Mouse (Mus musculus) forebrain, embryonic 11.5 days (tissue): ENCODE data around the gene Ssbp3. TPM values are rescaled to one million over a fixed set of nuclear protein-coding genes. Genes with fewer than 3 reads are reported as not detected.

Experiments
- ATAC-seq: fragments of 200-750 bp; cut with Nextera tagmentation; replicated peaks from 2 replicates; pipeline ENCODE4 v1.8.0; 2017; ENCODE audit warnings: moderate TSS enrichment; ENCODE audit not compliant: low FRiP score
- DNase-seq: peaks from one replicate; pipeline ENCODE4 v3.0.0-alpha.2; 2017; ENCODE audit warnings: low spot score
- H3K27ac ChIP-seq: fragments of 300-500 bp; sonication (generic); 2 replicates; pipeline ENCODE4 v1.5.1; 2014; ENCODE audit warnings: low read depth, low read length
- H3K27me3 ChIP-seq: fragments of 300-500 bp; sonication (generic); 2 replicates; pipeline ENCODE4 v1.6.1; 2014; ENCODE audit warnings: mild to moderate bottlenecking, low read length, mixed read lengths; ENCODE audit not compliant: control insufficient read depth, insufficient read depth
- H3K36me3 ChIP-seq: fragments of 300-500 bp; sonication (generic); 2 replicates; pipeline ENCODE4 v1.6.1; 2014; ENCODE audit warnings: mild to moderate bottlenecking, low read length, moderate library complexity, mixed read lengths; ENCODE audit not compliant: control insufficient read depth, insufficient read depth
- H3K4me1 ChIP-seq: fragments of 300-500 bp; sonication (generic); replicated peaks from 2 replicates; pipeline ENCODE4 v1.6.1; 2014; ENCODE audit warnings: low read length, mixed read lengths; ENCODE audit not compliant: control insufficient read depth, insufficient read depth
- H3K4me2 ChIP-seq: fragments of 300-500 bp; sonication (generic); 2 replicates; pipeline ENCODE4 v1.6.1; 2014; ENCODE audit warnings: low read depth, mild to moderate bottlenecking, low read length, moderate library complexity, mixed read lengths; ENCODE audit not compliant: severe bottlenecking
- H3K4me3 ChIP-seq: fragments of 300-500 bp; sonication (generic); 2 replicates; pipeline ENCODE4 v1.5.1; 2014; ENCODE audit warnings: low read depth, low read length
- H3K9ac ChIP-seq: fragments of 300-500 bp; sonication (generic); 2 replicates; pipeline ENCODE4 v1.6.1; 2014; ENCODE audit warnings: low read length
- H3K9me3 ChIP-seq: fragments of 300-500 bp; sonication (generic); 2 replicates; pipeline ENCODE4 v1.6.1; 2016; ENCODE audit warnings: low read length, mixed read lengths; ENCODE audit not compliant: control insufficient read depth
- WGBS: fragments of 180-500 bp; shearing (Covaris S2); extraction: QIAGEN DNeasy Blood & Tissue Kit; methylation state at CpG from one replicate; pipeline ENCODE4 v1.1.7; 2014; 5-methylcytosine and 5-hydroxymethylcytosine counted together
- polyA plus RNA-seq: library from polyadenylated mRNA; unstranded; fragments of >200 nt; fragmentation: Nextera tagmentation; extraction: Ambion mirVana; gene quantifications from 2 replicates; pipeline ENCODE4 v1.2.1, GENCODE M21; 2014

The Ssbp3 gene
- polyA plus RNA-seq, 1 experiment from 2014 or later = 135 TPM

DNA sequence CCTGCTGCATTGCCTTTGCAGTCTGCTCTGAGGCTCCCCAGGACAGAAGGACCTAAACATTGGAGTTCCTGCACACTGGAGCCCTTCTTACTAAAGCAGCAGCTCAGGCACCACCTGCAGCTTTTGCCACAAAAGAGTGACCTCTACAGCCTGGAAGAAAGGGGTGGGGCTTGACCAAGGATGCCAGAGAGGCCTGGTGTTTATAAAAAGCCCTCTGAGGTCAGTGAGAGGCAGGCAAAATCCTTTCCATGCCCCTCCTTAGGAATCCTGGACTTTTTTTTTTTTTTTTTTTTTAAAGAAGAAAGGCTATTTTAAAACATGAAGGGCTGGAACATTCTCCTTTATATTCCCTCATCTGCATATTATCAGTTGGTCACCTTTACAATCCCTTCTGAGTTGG is 42.7 kb downstream of the Ssbp3 start:
- ATAC-seq (no peak), DNase-seq (no peak)
- Histone ChIP-seq H3K4me2 (no peak overlapping the region), H3K4me3 (no peak overlapping the region), H3K9ac (no peak overlapping the region), H3K27me3 (no peaks in the 10 kb centered on the region), H3K27ac (no peak overlapping the region), H3K36me3 (no peaks in the 10 kb centered on the region; the same call in 1 of the 2 replicates), H3K4me1 (peaks cover 41% of the 10 kb centered on the region), H3K9me3 (no peaks in the 10 kb centered on the region)

DNA sequence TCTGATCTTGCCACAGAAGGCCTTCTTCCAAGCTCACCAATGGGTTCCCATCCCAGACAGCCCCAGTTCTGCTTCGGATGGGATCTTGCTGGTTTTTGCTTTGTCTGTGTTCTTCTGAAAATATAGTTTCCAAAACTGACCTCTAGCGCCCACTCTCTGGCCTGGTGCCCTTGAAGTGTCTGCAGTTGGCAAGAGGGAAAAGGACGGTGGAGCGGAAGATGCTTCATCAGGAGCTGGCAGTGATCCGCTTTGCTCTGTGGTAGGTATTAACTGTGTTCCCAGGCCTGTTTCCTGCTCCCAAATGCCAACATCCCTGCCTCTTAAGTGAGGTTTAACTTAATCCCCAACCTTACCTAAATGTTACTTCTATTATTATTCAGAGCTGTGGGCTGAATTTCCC is 43.3 kb downstream of the Ssbp3 start:
- Histone ChIP-seq H3K4me2 (no peak overlapping the region), H3K27ac (no peak overlapping the region), H3K4me1 (peaks cover 37% of the 10 kb centered on the region), H3K4me3 (no peak overlapping the region), H3K36me3 (no peaks in the 10 kb centered on the region; the same call in 1 of the 2 replicates), H3K9ac (no peak overlapping the region), H3K9me3 (no peaks in the 10 kb centered on the region), H3K27me3 (no peaks in the 10 kb centered on the region)
- ATAC-seq (no peak), DNase-seq (no peak)
- WGBS = 64% methylated on average over 5 of the region's 5 CpGs

DNA sequence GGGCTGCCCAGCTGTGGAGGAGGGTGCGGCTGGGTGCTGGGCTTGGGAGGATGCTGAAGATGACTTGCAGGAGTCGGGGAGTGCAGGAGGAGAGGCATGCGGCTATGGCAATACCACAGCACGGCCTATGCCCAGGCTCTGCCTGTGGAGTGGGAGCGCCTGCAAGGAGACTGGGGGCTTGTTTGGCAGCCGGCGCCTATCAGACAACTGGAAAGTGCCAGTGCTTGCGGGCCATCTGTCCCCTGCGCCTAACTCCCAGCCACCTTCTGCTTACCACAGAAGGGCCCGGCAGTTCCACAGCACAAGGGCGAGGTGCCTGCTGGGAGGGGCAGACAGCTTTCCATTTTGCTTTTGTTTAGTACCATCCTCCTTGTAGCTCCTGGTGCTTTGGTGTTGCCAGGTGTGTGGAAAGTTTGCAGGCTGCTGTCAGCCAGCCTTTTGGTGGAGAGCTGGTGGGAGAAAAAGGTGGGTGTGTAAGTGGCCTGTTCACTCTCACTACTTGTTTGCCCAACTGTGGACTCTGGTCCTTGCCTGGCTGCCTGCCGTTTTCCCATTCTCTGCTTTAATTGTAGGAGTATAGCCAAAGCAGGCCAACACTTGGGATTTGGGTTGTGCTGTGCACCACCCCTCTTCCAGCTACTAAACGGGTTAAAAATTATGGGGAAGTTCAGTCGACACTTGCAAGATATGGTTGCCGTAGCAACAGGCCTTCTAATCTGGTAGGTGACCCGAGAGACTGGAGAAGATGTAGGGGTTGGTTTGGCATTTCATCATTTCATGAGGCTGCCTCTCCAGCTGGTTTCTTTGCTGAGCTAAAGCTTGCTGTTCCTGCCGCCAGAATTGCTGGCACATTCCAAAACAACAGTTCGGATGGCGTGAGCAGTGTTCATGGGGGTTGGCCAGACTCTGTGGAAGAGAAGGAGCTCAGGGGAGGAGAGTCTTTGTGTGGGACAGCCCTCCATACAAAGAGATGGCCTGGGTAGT is 45.5 kb downstream of the Ssbp3 start:
- peaks cover 40% of the 10 kb centered on the region for H3K4me1 ChIP-seq
- ATAC-seq = 0 out of 2 replicates have a peak, but pooled peaks have one; percentile 16
- H3K9me3 ChIP-seq = no peaks in the 10 kb centered on the region
- peak overlapping the region; percentile 46 for H3K27ac ChIP-seq
- no peak for DNase-seq
- 47% methylated on average over 19 of the region's 19 CpGs for WGBS
- H3K36me3 ChIP-seq = no peaks in the 10 kb centered on the region; the same call in 1 of the 2 replicates
- no peak overlapping the region for H3K4me2 ChIP-seq
- no peak overlapping the region for H3K4me3 ChIP-seq
- no peaks in the 10 kb centered on the region for H3K27me3 ChIP-seq
- 0 out of 2 replicates have a peak overlapping the region, but pooled peaks have one; percentile 3 for H3K9ac ChIP-seq

DNA sequence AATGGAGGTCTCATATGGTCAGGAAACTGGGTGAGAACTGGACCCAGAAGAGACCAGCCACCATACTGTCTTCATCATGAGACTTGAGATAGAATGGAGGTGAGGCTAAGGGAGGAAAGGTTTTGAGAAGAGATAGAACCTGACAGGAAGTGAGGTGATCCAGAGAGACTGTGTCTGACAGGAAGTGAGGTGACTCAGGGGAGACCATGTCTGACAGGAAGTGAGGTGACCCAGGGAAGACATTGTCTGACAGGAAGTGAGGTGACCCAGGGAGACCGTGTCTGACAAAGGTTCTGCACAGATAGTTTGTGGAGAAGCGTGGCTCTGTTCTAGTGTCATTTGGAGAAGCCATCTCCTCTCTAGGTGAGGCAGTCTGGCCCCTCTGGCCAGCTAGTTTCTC is 47.6 kb downstream of the Ssbp3 start:
- DNase-seq (no peak), ATAC-seq (no peak)
- Histone ChIP-seq H3K4me3 (no peak overlapping the region), H3K4me1 (peaks cover 37% of the 10 kb centered on the region), H3K27ac (no peak overlapping the region), H3K4me2 (no peak overlapping the region), H3K27me3 (no peaks in the 10 kb centered on the region), H3K36me3 (no peaks in the 10 kb centered on the region; the same call in 1 of the 2 replicates), H3K9ac (no peak overlapping the region), H3K9me3 (no peaks in the 10 kb centered on the region)
- 85% methylated on average over 2 of the region's 2 CpGs for WGBS

DNA sequence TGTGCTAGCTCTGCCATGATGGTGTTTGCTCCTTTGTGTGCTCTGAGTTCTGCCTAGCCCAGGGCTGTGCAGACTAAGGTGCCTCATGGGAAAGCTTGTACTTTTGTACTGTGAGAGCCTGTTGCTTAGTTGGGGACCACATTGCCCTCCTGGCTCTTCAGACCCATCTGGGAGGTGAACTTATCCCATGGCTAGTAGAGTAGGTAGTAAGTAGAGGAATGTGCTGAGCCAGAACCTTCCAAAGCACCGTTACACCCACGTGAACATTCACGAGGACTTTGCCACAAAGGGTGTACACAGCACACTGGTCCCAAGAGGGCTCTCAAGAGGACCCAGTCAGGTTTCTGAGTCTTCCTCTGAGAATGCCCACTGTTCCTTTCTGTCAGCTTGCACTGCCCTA is 48.1 kb downstream of the Ssbp3 start:
- Histone ChIP-seq H3K27ac (no peak overlapping the region), H3K4me2 (no peak overlapping the region), H3K9me3 (no peaks in the 10 kb centered on the region), H3K27me3 (no peaks in the 10 kb centered on the region), H3K4me1 (peaks cover 34% of the 10 kb centered on the region), H3K36me3 (no peaks in the 10 kb centered on the region; the same call in 1 of the 2 replicates), H3K4me3 (no peak overlapping the region), H3K9ac (no peak overlapping the region)
- 92% methylated on average over 3 of the region's 3 CpGs for WGBS
- ATAC-seq = no peak
- no peak for DNase-seq

DNA sequence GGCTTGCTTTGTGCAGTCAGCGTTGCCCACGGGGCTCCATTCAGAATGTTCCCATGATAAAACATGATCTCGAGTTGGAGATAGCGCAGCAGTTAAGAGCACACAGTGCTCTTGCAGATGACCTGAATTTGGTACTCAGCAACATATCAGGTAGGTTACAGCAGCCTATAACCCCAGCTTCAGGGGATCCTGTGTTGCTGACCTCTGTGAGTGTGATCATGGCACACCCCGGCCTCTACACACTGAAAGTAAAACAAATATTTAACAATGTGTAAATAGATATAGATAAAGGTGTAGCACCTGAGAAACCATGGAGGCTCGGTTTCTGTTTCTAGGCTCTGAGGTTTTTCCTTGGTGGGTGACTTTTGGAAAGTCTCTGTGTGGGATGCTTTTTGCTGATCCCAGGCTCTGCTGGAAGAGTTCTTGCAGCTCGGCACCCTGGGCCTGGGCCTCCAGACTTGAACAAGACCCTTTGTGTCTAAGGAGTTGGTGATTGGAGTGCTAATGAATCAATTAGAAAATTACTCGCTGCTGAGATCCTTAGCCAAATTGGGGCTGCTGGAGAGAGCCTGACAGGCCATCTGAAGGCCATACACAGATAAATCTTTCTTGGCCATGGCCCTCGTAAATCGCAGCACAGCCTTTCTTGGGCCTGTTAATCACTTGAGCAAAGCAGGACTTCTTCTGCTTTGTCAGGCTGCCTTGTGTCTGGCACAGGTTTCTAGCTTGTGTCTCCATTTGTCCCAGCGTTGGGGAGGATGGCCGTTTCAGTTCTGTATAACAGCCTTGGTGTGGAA is 49.2 kb downstream of the Ssbp3 start:
- Histone ChIP-seq H3K4me2 (peak overlapping the region; percentile 26; the same call in 1 of the 2 replicates), H3K27me3 (no peaks in the 10 kb centered on the region), H3K36me3 (no peaks in the 10 kb centered on the region; the same call in 1 of the 2 replicates), H3K4me1 (peaks cover 27% of the 10 kb centered on the region), H3K9me3 (no peaks in the 10 kb centered on the region), H3K4me3 (no peak overlapping the region), H3K27ac (peak overlapping the region; percentile 54), H3K9ac (no peak overlapping the region; the same call in 1 of the 2 replicates)
- no peak for ATAC-seq
- DNase-seq = no peak
- WGBS = 64% methylated on average over 12 of the region's 12 CpGs

DNA sequence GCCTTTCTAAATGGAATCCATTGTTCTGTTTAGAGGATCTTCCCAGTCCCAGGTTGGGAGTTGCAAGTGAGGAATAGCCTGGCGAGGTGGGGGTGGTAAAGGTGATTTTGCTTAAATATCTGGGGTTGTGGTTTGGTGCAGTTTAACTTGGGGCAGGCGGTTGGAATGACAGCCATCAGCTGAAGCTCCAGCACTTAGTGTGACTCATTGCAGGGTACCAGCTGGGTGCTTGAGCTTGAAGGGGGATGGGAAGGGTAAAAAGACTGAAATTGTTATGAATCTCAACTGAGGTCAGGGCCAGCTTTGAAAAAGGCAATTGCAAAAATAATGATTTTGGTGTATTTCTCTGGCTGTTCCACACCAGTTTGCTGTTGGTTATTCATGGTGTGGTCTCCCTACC is 50.0 kb downstream of the Ssbp3 start:
- Histone ChIP-seq H3K27ac (peak overlapping the region; percentile 54), H3K9ac (no peak overlapping the region), H3K36me3 (no peaks in the 10 kb centered on the region), H3K4me2 (no peak overlapping the region), H3K27me3 (no peaks in the 10 kb centered on the region), H3K9me3 (no peaks in the 10 kb centered on the region), H3K4me1 (peaks cover 26% of the 10 kb centered on the region), H3K4me3 (no peak overlapping the region)
- ATAC-seq = no peak
- no peak for DNase-seq
- 88% methylated on average over 2 of the region's 2 CpGs for WGBS

DNA sequence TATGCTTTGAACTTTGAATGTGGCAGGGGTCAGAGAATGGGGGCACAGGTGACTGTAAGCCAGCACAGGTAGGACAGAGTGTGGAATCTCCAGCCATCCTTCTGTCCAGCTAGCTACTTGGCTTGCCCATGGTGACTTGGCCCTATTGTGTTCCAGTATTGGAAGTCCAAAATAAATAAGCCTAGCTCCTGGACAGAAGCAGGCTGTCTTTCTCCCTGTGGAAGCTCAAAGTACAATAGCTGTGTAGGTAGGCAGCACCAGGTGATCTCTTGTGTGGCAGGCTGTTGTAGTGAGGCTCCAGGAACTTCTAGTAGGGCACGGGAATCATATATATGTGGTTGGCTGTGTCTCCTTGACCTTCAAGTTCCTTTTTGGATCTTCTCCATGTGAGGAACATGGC is 50.8 kb downstream of the Ssbp3 start:
- no peak overlapping the region for H3K4me2 ChIP-seq
- no peaks in the 10 kb centered on the region for H3K27me3 ChIP-seq
- ATAC-seq (no peak), DNase-seq (no peak)
- 97% methylated on average over 1 of the region's 1 CpGs for WGBS
- H3K27ac ChIP-seq = no peak overlapping the region
- H3K9me3 ChIP-seq = no peaks in the 10 kb centered on the region
- no peak overlapping the region for H3K9ac ChIP-seq
- H3K4me3 ChIP-seq = no peak overlapping the region
- H3K4me1 ChIP-seq = peaks cover 18% of the 10 kb centered on the region
- no peaks in the 10 kb centered on the region for H3K36me3 ChIP-seq
